Mouse (Mus musculus) lung, embryonic 14.5 days (tissue): ENCODE results near the gene Gskip. TPM values are rescaled to one million over a fixed set of nuclear protein-coding genes. Genes with fewer than 3 reads are reported as not detected.

Experiments
- ATAC-seq: fragments of 200-750 bp; cut with Nextera tagmentation; 2 replicates; pipeline ENCODE4 v1.8.0; 2017; ENCODE audit warnings: mild to moderate bottlenecking, moderate TSS enrichment, moderate library complexity; ENCODE audit not compliant: insufficient read depth
- DNase-seq: peaks from one replicate; pipeline ENCODE4 v3.0.0-alpha.2; 2015
- H3K27ac ChIP-seq: fragments of 300-500 bp; sonication (generic); 2 replicates; pipeline ENCODE4 v1.5.1; 2014; ENCODE audit warnings: low read depth, mild to moderate bottlenecking, moderate library complexity
- H3K27me3 ChIP-seq: fragments of 300-500 bp; sonication (generic); 2 replicates; pipeline ENCODE4 v1.6.1; 2014; ENCODE audit warnings: low read length, control low read depth; ENCODE audit not compliant: insufficient read depth
- H3K36me3 ChIP-seq: fragments of 300-500 bp; sonication (generic); 2 replicates; pipeline ENCODE4 v1.6.1; 2014; ENCODE audit warnings: control low read depth; ENCODE audit not compliant: insufficient read depth
- H3K4me1 ChIP-seq: fragments of 300-500 bp; sonication (generic); 2 replicates; pipeline ENCODE4 v1.6.1; 2014; ENCODE audit warnings: antibody characterized with exemption, control low read depth; ENCODE audit not compliant: insufficient read depth
- H3K4me2 ChIP-seq: fragments of 300-500 bp; sonication (generic); 2 replicates; pipeline ENCODE4 v1.6.1; 2014; ENCODE audit warnings: mild to moderate bottlenecking
- H3K4me3 ChIP-seq: fragments of 300-500 bp; sonication (generic); 2 replicates; pipeline ENCODE4 v1.5.1; 2014; ENCODE audit warnings: low read depth, low read length
- H3K9ac ChIP-seq: fragments of 300-500 bp; sonication (generic); 2 replicates; pipeline ENCODE4 v1.6.1; 2014
- H3K9me3 ChIP-seq: fragments of 300-500 bp; sonication (generic); 2 replicates; pipeline ENCODE4 v1.6.1; 2016; ENCODE audit warnings: low read depth, low read length, control low read depth
- CTCF ChIP-seq: IDR thresholded peaks from 2 replicates; pipeline ENCODE4 v1.5.1; 2016; ENCODE audit warnings: antibody characterized with exemption, low read depth
- WGBS: fragments of 180-500 bp; shearing (Covaris S2); extraction: QIAGEN DNeasy Blood & Tissue Kit; methylation state at CpG from one replicate; pipeline ENCODE4 v1.1.7; 2014; 5-methylcytosine and 5-hydroxymethylcytosine counted together
- polyA plus RNA-seq: library from polyadenylated mRNA; unstranded; fragments of >200 nt; fragmentation: Nextera tagmentation; extraction: Ambion mirVana; gene quantifications from 2 replicates; pipeline ENCODE4 v1.2.1, GENCODE M21; 2014

The Gskip gene
- polyA plus RNA-seq, 1 experiment from 2014 or later, result 30.6 TPM

DNA sequence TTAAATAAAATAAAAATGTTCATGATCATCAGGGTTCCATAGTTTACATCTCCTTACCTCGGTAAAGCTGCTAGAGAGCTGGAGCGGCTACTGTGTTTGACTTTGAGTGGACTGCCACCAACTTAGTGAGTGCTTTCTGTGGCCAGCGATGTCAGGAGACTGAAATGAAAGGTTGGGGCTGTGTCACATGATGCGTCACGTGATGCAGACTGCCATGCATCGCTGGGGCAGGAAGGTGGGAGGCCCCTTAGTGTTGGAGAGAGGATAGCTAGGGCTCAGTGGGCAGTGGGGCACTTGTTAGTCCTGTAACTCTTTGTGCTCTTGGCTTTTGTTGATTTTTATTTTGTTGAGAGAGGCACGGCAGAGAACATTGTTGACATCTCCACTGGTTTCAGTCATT is 11.2 kb downstream of the Gskip start:
- whole genome bisulfite sequencing, result 81% methylated on average over 7 of the region's 7 CpGs
- H3K27ac ChIP-seq, result no peak overlapping the region
- DNase-seq (no peak), ATAC-seq (no peak)
- no peak overlapping the region for H3K9ac ChIP-seq
- no peak overlapping the region for H3K4me3 ChIP-seq
- no peak for TF ChIP-seq CTCF
- H3K27me3 ChIP-seq, result no peaks in the 10 kb centered on the region
- no peaks in the 10 kb centered on the region for H3K4me1 ChIP-seq
- no peaks in the 10 kb centered on the region for H3K9me3 ChIP-seq
- no peak overlapping the region for H3K4me2 ChIP-seq
- H3K36me3 ChIP-seq, result peaks cover 30% of the 10 kb centered on the region

GRCm38 (mm10) chr12:105697104-105697780 is 12.6 kb downstream of the Gskip start:
- Histone ChIP-seq H3K9ac (no peak overlapping the region), H3K9me3 (no peaks in the 10 kb centered on the region), H3K4me3 (no peak overlapping the region), H3K4me2 (no peak overlapping the region), H3K4me1 (no peaks in the 10 kb centered on the region), H3K27ac (no peak overlapping the region), H3K36me3 (peaks cover 30% of the 10 kb centered on the region), H3K27me3 (no peaks in the 10 kb centered on the region)
- DNase-seq, result no peak
- TF ChIP-seq CTCF, result no peak
- WGBS, result 89% methylated on average over 8 of the region's 8 CpGs
- no peak for ATAC-seq

GRCm38 (mm10) chr12:105700433-105700832 is 15.8 kb downstream of the Gskip start:
- H3K27ac ChIP-seq, result no peak overlapping the region
- WGBS, result 90% methylated on average over 12 of the region's 12 CpGs
- no peak overlapping the region for H3K4me3 ChIP-seq
- ATAC-seq (no peak), DNase-seq (no peak)
- H3K9me3 ChIP-seq, result no peaks in the 10 kb centered on the region
- no peaks in the 10 kb centered on the region for H3K27me3 ChIP-seq
- TF ChIP-seq CTCF, result no peak
- H3K36me3 ChIP-seq, result peaks cover 26% of the 10 kb centered on the region
- no peak overlapping the region for H3K4me2 ChIP-seq
- peaks cover under 1% of the 10 kb centered on the region; the same call in 1 of the 2 replicates for H3K4me1 ChIP-seq
- H3K9ac ChIP-seq, result no peak overlapping the region

- peak; percentile 94 for ATAC-seq
- Histone ChIP-seq H3K36me3 (peaks cover 8% of the 10 kb centered on the region), H3K9me3 (no peaks in the 10 kb centered on the region), H3K4me1 (peaks cover 4% of the 10 kb centered on the region; the same call in 1 of the 2 replicates), H3K4me2 (peak within 1 kb of the TSS; percentile 53), H3K27me3 (no peaks in the 10 kb centered on the region), H3K4me3 (no peak within 1 kb of the TSS), H3K27ac (no peak within 1 kb of the TSS), H3K9ac (no peak within 1 kb of the TSS)
- peak; percentile 84 for DNase-seq
- TF ChIP-seq CTCF, result no peak
- WGBS, result 11% methylated on average over 22 of the region's 22 CpGs
Measured at GRCm38 (mm10) chr12:105705799-105706487, 21.3 kb downstream of the Gskip start, which contains the start of gene Ak7. Gene Ak7 (plus strand): TSS chr12:105705976.

GRCm38 (mm10) chr12:105718616-105719015 is 34.0 kb downstream of the Gskip start:
- no peak for TF ChIP-seq CTCF
- H3K4me2 ChIP-seq, result peak overlapping the region; percentile 29
- no peak for ATAC-seq

GRCm38 (mm10) chr12:105720196-105720595 is 35.6 kb downstream of the Gskip start:
- H3K36me3 ChIP-seq, result no peaks in the 10 kb centered on the region
- 62% methylated on average over 3 of the region's 3 CpGs for WGBS

More at GRCm38 (mm10) chr12:105718616-105719015, 34.0 kb downstream of the Gskip start:
- Histone ChIP-seq H3K4me1 (no peaks in the 10 kb centered on the region), H3K4me3 (no peak overlapping the region), H3K27ac (no peak overlapping the region), H3K36me3 (no peaks in the 10 kb centered on the region), H3K27me3 (no peaks in the 10 kb centered on the region), H3K9ac (no peak overlapping the region), H3K9me3 (no peaks in the 10 kb centered on the region)
- 57% methylated on average over 17 of the region's 17 CpGs for WGBS
- no peak for DNase-seq

GRCm38 (mm10) chr12:105721452-105722132 is 37.0 kb downstream of the Gskip start:
- Histone ChIP-seq H3K4me3 (no peak overlapping the region), H3K4me2 (no peak overlapping the region), H3K27ac (no peak overlapping the region), H3K4me1 (no peaks in the 10 kb centered on the region), H3K9me3 (no peaks in the 10 kb centered on the region), H3K27me3 (no peaks in the 10 kb centered on the region), H3K9ac (no peak overlapping the region), H3K36me3 (no peaks in the 10 kb centered on the region)
- ATAC-seq, result no peak
- WGBS, result 48% methylated on average over 14 of the region's 14 CpGs
- TF ChIP-seq CTCF, result no peak
- no peak for DNase-seq

More at GRCm38 (mm10) chr12:105720196-105720595, 35.6 kb downstream of the Gskip start:
- Histone ChIP-seq H3K27ac (no peak overlapping the region), H3K4me1 (no peaks in the 10 kb centered on the region), H3K27me3 (no peaks in the 10 kb centered on the region), H3K4me3 (no peak overlapping the region), H3K4me2 (no peak overlapping the region), H3K9ac (no peak overlapping the region), H3K9me3 (no peaks in the 10 kb centered on the region)
- DNase-seq, result no peak
- no peak for ATAC-seq
- no peak for TF ChIP-seq CTCF
